Mouse (Mus musculus): ENCODE measurements at regions not wholly inside any gene's neighbourhood (a gene's known extent, or its start where the extent isn't known, plus 50 kb on each side); places are given as distances from the start of the nearest gene placed in this dataset.

GRCm38 (mm10) chr6:98787422-98787821, 444.9 kb upstream of the Gm765 start:
- 82% methylated on average over 5 of the region's 5 CpGs for WGBS
- no peaks in the 10 kb centered on the region for H3K4me1 ChIP-seq (ENCODE audit: control insufficient read depth, insufficient read depth, low read length)
- DNase-seq (ENCODE audit: extremely low read depth, low read depth, low spot score), result no peak
- no peaks in the 10 kb centered on the region for H3K36me3 ChIP-seq (ENCODE audit: control insufficient read depth, insufficient read depth, low read length)
- H3K27ac ChIP-seq (replicated peaks; ENCODE audit: insufficient read depth, low read depth, low read length), result no peak overlapping the region
- H3K79me2 ChIP-seq (ENCODE audit: control insufficient read depth, insufficient read depth, low read length), result no peaks in the 10 kb centered on the region
- no peak overlapping the region for H3K9ac ChIP-seq (ENCODE audit: low read depth, low read length)
- no peaks in the 10 kb centered on the region for H3K27me3 ChIP-seq (ENCODE audit: control insufficient read depth, insufficient read depth, low read length)
- no peak overlapping the region for H3K4me3 ChIP-seq (ENCODE audit: insufficient read depth, low read depth, low read length)
- TF ChIP-seq CTCF (IDR thresholded peaks at IDR 0.05; ENCODE audit: low read depth, low read length) (no peak), POLR2A (IDR thresholded peaks at IDR 0.05; ENCODE audit: extremely low read depth, insufficient read depth, low read length) (no peak)

GRCm38 (mm10) chr6:98782074-98782473, 439.5 kb upstream of the Gm765 start:
- H3K27ac ChIP-seq (replicated peaks; ENCODE audit: insufficient read depth, low read depth, low read length), result no peak overlapping the region

GRCm38 (mm10) chr6:98775780-98776179, 433.2 kb upstream of the Gm765 start:
- no peak for TF ChIP-seq CTCF (IDR thresholded peaks at IDR 0.05; ENCODE audit: low read depth, low read length)
- TF ChIP-seq POLR2A (IDR thresholded peaks at IDR 0.05; ENCODE audit: extremely low read depth, insufficient read depth, low read length), result no peak
- H3K27ac ChIP-seq (replicated peaks; ENCODE audit: insufficient read depth, low read depth, low read length), result no peak overlapping the region
- no peak for DNase-seq (ENCODE audit: extremely low read depth, low read depth, low spot score)
- no peaks in the 10 kb centered on the region for H3K36me3 ChIP-seq (ENCODE audit: control insufficient read depth, insufficient read depth, low read length)
- no peaks in the 10 kb centered on the region for H3K27me3 ChIP-seq (ENCODE audit: control insufficient read depth, insufficient read depth, low read length)
- no peaks in the 10 kb centered on the region for H3K4me1 ChIP-seq (ENCODE audit: control insufficient read depth, insufficient read depth, low read length)
- no peak overlapping the region for H3K4me3 ChIP-seq (ENCODE audit: insufficient read depth, low read depth, low read length)
- WGBS, result 79% methylated on average over 1 of the region's 1 CpGs
- no peak overlapping the region for H3K9ac ChIP-seq (ENCODE audit: low read depth, low read length)
- H3K79me2 ChIP-seq (ENCODE audit: control insufficient read depth, insufficient read depth, low read length), result no peaks in the 10 kb centered on the region

More at GRCm38 (mm10) chr6:98782074-98782473, 439.5 kb upstream of the Gm765 start:
- DNase-seq (ENCODE audit: extremely low read depth, low read depth, low spot score), result no peak
- Histone ChIP-seq H3K79me2 (ENCODE audit: control insufficient read depth, insufficient read depth, low read length) (no peaks in the 10 kb centered on the region), H3K4me1 (ENCODE audit: control insufficient read depth, insufficient read depth, low read length) (no peaks in the 10 kb centered on the region), H3K36me3 (ENCODE audit: control insufficient read depth, insufficient read depth, low read length) (no peaks in the 10 kb centered on the region), H3K4me3 (ENCODE audit: insufficient read depth, low read depth, low read length) (no peak overlapping the region), H3K9ac (ENCODE audit: low read depth, low read length) (no peak overlapping the region), H3K27me3 (ENCODE audit: control insufficient read depth, insufficient read depth, low read length) (no peaks in the 10 kb centered on the region)
- TF ChIP-seq CTCF (IDR thresholded peaks at IDR 0.05; ENCODE audit: low read depth, low read length), result no peak
- no peak for TF ChIP-seq POLR2A (IDR thresholded peaks at IDR 0.05; ENCODE audit: extremely low read depth, insufficient read depth, low read length)
- 85% methylated on average over 9 of the region's 9 CpGs for WGBS

- no peak overlapping the region for H3K4me3 ChIP-seq (ENCODE audit: insufficient read depth, low read depth, low read length)
- WGBS, result 47% methylated on average over 2 of the region's 2 CpGs
- no peaks in the 10 kb centered on the region for H3K79me2 ChIP-seq (ENCODE audit: control insufficient read depth, insufficient read depth, low read length)
Observed at GRCm38 (mm10) chr6:98769999-98770398, 427.4 kb upstream of the Gm765 start.

GRCm38 (mm10) chr6:98769322-98769721, 426.8 kb upstream of the Gm765 start:
- Histone ChIP-seq H3K27me3 (ENCODE audit: control insufficient read depth, insufficient read depth, low read length) (no peaks in the 10 kb centered on the region), H3K9ac (ENCODE audit: low read depth, low read length) (no peak overlapping the region), H3K27ac (replicated peaks; ENCODE audit: insufficient read depth, low read depth, low read length) (no peak overlapping the region), H3K79me2 (ENCODE audit: control insufficient read depth, insufficient read depth, low read length) (no peaks in the 10 kb centered on the region), H3K4me1 (ENCODE audit: control insufficient read depth, insufficient read depth, low read length) (no peaks in the 10 kb centered on the region), H3K4me3 (ENCODE audit: insufficient read depth, low read depth, low read length) (no peak overlapping the region), H3K36me3 (ENCODE audit: control insufficient read depth, insufficient read depth, low read length) (no peaks in the 10 kb centered on the region)
- no peak for DNase-seq (ENCODE audit: extremely low read depth, low read depth, low spot score)
- WGBS, result 96% methylated on average over 6 of the region's 6 CpGs
- no peak for TF ChIP-seq POLR2A (IDR thresholded peaks at IDR 0.05; ENCODE audit: extremely low read depth, insufficient read depth, low read length)

More at GRCm38 (mm10) chr6:98769999-98770398, 427.4 kb upstream of the Gm765 start:
- no peak overlapping the region for H3K9ac ChIP-seq (ENCODE audit: low read depth, low read length)
- H3K27me3 ChIP-seq (ENCODE audit: control insufficient read depth, insufficient read depth, low read length), result no peaks in the 10 kb centered on the region
- no peaks in the 10 kb centered on the region for H3K36me3 ChIP-seq (ENCODE audit: control insufficient read depth, insufficient read depth, low read length)
- no peak for DNase-seq (ENCODE audit: extremely low read depth, low read depth, low spot score)
- H3K4me1 ChIP-seq (ENCODE audit: control insufficient read depth, insufficient read depth, low read length), result no peaks in the 10 kb centered on the region
- no peak overlapping the region for H3K27ac ChIP-seq (replicated peaks; ENCODE audit: insufficient read depth, low read depth, low read length)
- TF ChIP-seq CTCF (IDR thresholded peaks at IDR 0.05; ENCODE audit: low read depth, low read length) (no peak), POLR2A (IDR thresholded peaks at IDR 0.05; ENCODE audit: extremely low read depth, insufficient read depth, low read length) (no peak)

- DNase-seq (ENCODE audit: extremely low read depth, low read depth, low spot score), result no peak
- no peaks in the 10 kb centered on the region for H3K27me3 ChIP-seq (ENCODE audit: control insufficient read depth, insufficient read depth, low read length)
- no peaks in the 10 kb centered on the region for H3K4me1 ChIP-seq (ENCODE audit: control insufficient read depth, insufficient read depth, low read length)
- no peak overlapping the region for H3K9ac ChIP-seq (ENCODE audit: low read depth, low read length)
- H3K79me2 ChIP-seq (ENCODE audit: control insufficient read depth, insufficient read depth, low read length), result no peaks in the 10 kb centered on the region
- H3K36me3 ChIP-seq (ENCODE audit: control insufficient read depth, insufficient read depth, low read length), result no peaks in the 10 kb centered on the region
- H3K4me3 ChIP-seq (ENCODE audit: insufficient read depth, low read depth, low read length), result no peak overlapping the region
- H3K27ac ChIP-seq (replicated peaks; ENCODE audit: insufficient read depth, low read depth, low read length), result no peak overlapping the region
- no peak for TF ChIP-seq CTCF (IDR thresholded peaks at IDR 0.05; ENCODE audit: low read depth, low read length)
- no peak for TF ChIP-seq POLR2A (IDR thresholded peaks at IDR 0.05; ENCODE audit: extremely low read depth, insufficient read depth, low read length)
- WGBS, result 86% methylated on average over 7 of the region's 7 CpGs
Observed at GRCm38 (mm10) chr6:98767858-98768336, 425.3 kb upstream of the Gm765 start.
